Mouse (Mus musculus) myocyte (in vitro differentiated cells): ENCODE results near the gene Impdh1. TPM values are rescaled to one million over a fixed set of nuclear protein-coding genes. Genes with fewer than 3 reads are reported as not detected.
"Not testable (repeated sequence)": the region's sequence is repeated elsewhere in the genome, so short reads cannot be mapped to it uniquely, and the experiment has no call there.

Experiments
- H3K27me3 ChIP-seq: one replicate; pipeline ENCODE4 v1.6.1; 2011; ENCODE audit not compliant: control insufficient read depth, insufficient read depth, insufficient read length
- H3K36me3 ChIP-seq: one replicate; pipeline ENCODE4 v1.6.1; 2011; ENCODE audit not compliant: control insufficient read depth, insufficient read depth
- H3K4me2 ChIP-seq: one replicate; pipeline ENCODE4 v1.6.1; 2011; ENCODE audit warnings: low read depth, control low read depth
- H3K4me3 ChIP-seq: one replicate; pipeline ENCODE4 v1.5.1; 2011; ENCODE audit warnings: mild to moderate bottlenecking, control low read depth, moderate library complexity
- H3K79me2 ChIP-seq: one replicate; pipeline ENCODE4 v1.6.1; 2011; ENCODE audit not compliant: control insufficient read depth, insufficient read depth
- H3ac ChIP-seq: one replicate; pipeline ENCODE4 v1.6.1; 2011; ENCODE audit not compliant: control insufficient read depth, insufficient read length
- CEBPB ChIP-seq: IDR thresholded peaks from 2 replicates; pipeline ENCODE4 v1.6.1; 2011; ENCODE audit warnings: mild to moderate bottlenecking, moderate library complexity; ENCODE audit not compliant: poor library complexity, insufficient read depth, severe bottlenecking
- E2F4 ChIP-seq: IDR thresholded peaks from one replicate; pipeline ENCODE4 v1.6.1; 2011; ENCODE audit warnings: mild to moderate bottlenecking, control low read depth, moderate library complexity; ENCODE audit not compliant: insufficient read depth
- MAX ChIP-seq: IDR thresholded peaks from one replicate; pipeline ENCODE4 v1.6.1; 2011; ENCODE audit warnings: low read depth, mild to moderate bottlenecking, control low read depth
- MYOD1 ChIP-seq, 3 experiments: IDR thresholded peaks; one replicate each; pipeline ENCODE4 v1.6.1; 2011; ENCODE audit warnings: control low read depth in 2 of 3, low read depth in 2 of 3, mild to moderate bottlenecking in 2 of 3, moderate library complexity in 1 of 3; ENCODE audit not compliant: insufficient read length in 2 of 3, control insufficient read depth in 1 of 3
- MYOG ChIP-seq, 3 experiments: IDR thresholded peaks; one replicate each; pipeline ENCODE4 v1.6.1; 2011; ENCODE audit warnings: control low read depth in 2 of 3, low read depth in 2 of 3, mild to moderate bottlenecking in 2 of 3; ENCODE audit not compliant: insufficient read length in 2 of 3, control insufficient read depth in 1 of 3, insufficient read depth in 1 of 3
- POLR2A ChIP-seq: IDR thresholded peaks from one replicate; pipeline ENCODE4 v1.6.1; 2011; ENCODE audit warnings: low read depth, mild to moderate bottlenecking, control low read depth, moderate library complexity; ENCODE audit not compliant: insufficient read length
- POLR2AphosphoS2 ChIP-seq: IDR thresholded peaks from one replicate; pipeline ENCODE4 v1.6.1; 2011; ENCODE audit warnings: low read depth, control low read depth; ENCODE audit not compliant: insufficient read length
- REST ChIP-seq: IDR thresholded peaks from one replicate; pipeline ENCODE4 v1.6.1; 2011; ENCODE audit warnings: mild to moderate bottlenecking, control low read depth, moderate library complexity; ENCODE audit not compliant: insufficient read depth, insufficient read length
- SRF ChIP-seq: IDR thresholded peaks from one replicate; pipeline ENCODE4 v1.6.1; 2011; ENCODE audit warnings: low read depth; ENCODE audit not compliant: control insufficient read depth, insufficient read length
- TCF12 ChIP-seq: IDR thresholded peaks from one replicate; pipeline ENCODE4 v1.6.1; 2011; ENCODE audit warnings: mild to moderate bottlenecking, control low read depth; ENCODE audit not compliant: poor library complexity, insufficient read depth, severe bottlenecking
- TCF3 ChIP-seq: IDR thresholded peaks from one replicate; pipeline ENCODE4 v1.6.1; 2011; ENCODE audit warnings: low read depth, control low read depth; ENCODE audit not compliant: insufficient read length
- USF1 ChIP-seq: IDR thresholded peaks from one replicate; pipeline ENCODE4 v1.6.1; 2011; ENCODE audit warnings: low read depth, mild to moderate bottlenecking, control low read depth, moderate library complexity
- polyA plus RNA-seq: library from polyadenylated mRNA; unstranded; fragments of >200 nt; fragmentation: generic; extraction: Trizol; gene quantifications from one replicate; pipeline ENCODE4 v1.2.1, GENCODE M21; 2012; ENCODE audit warnings: missing spikeins

Gene Impdh1
- polyA plus RNA-seq, 1 experiment = 78.6 TPM

GRCm38 (mm10) chr6:29169675-29170062 is 46.5 kb downstream of the Impdh1 start:
- H3K27me3 ChIP-seq = peaks cover 41% of the 10 kb centered on the region
- no peaks in the 10 kb centered on the region for H3K79me2 ChIP-seq
- no peak for TF ChIP-seq MYOD1 (IDR thresholded peaks at IDR 0.05; ENCODE audit: control insufficient read depth in 1 of 3, insufficient read length in 2 of 3, low read depth in 2 of 3)
- no peak for TF ChIP-seq TCF3
- no peak for TF ChIP-seq TCF12
- no peak for TF ChIP-seq MAX
- no peak for TF ChIP-seq SRF
- TF ChIP-seq REST = no peak
- no peak for TF ChIP-seq MYOG (IDR thresholded peaks at IDR 0.05; ENCODE audit: control insufficient read depth in 1 of 3, insufficient read depth in 1 of 3, insufficient read length in 2 of 3, low read depth in 2 of 3)
- no peak for TF ChIP-seq CEBPB
- TF ChIP-seq POLR2A = no peak
- no peak for TF ChIP-seq POLR2AphosphoS2
- no peak for TF ChIP-seq E2F4
- TF ChIP-seq USF1 = no peak

GRCm38 (mm10) chr6:29168871-29169270 is 47.3 kb downstream of the Impdh1 start:
- Histone ChIP-seq H3K4me2 (no peak overlapping the region), H3K79me2 (peaks cover 5% of the 10 kb centered on the region), H3ac (no peak overlapping the region), H3K36me3 (no peaks in the 10 kb centered on the region), H3K27me3 (peaks cover 35% of the 10 kb centered on the region), H3K4me3 (no peak overlapping the region)
- TF ChIP-seq SRF (no peak), TCF12 (no peak), REST (no peak), USF1 (no peak), POLR2A (no peak)

More at GRCm38 (mm10) chr6:29169675-29170062, 46.5 kb downstream of the Impdh1 start:
- H3K4me2 ChIP-seq = no peak overlapping the region
- no peak overlapping the region for H3K4me3 ChIP-seq
- no peak overlapping the region for H3ac ChIP-seq
- H3K36me3 ChIP-seq = no peaks in the 10 kb centered on the region

GRCm38 (mm10) chr6:29166196-29166595 is 50.0 kb downstream of the Impdh1 start:
- Histone ChIP-seq H3K27me3 (peaks cover 19% of the 10 kb centered on the region), H3K36me3 (no peaks in the 10 kb centered on the region), H3K79me2 (peaks cover 27% of the 10 kb centered on the region), H3ac (no peak overlapping the region), H3K4me3 (no peak overlapping the region), H3K4me2 (no peak overlapping the region)
- TF ChIP-seq TCF12 (no peak), POLR2A (no peak), USF1 (no peak), TCF3 (no peak), POLR2AphosphoS2 (no peak), SRF (no peak), REST (no peak), MYOG (IDR thresholded peaks at IDR 0.05; ENCODE audit: control insufficient read depth in 1 of 3, insufficient read depth in 1 of 3, insufficient read length in 2 of 3, low read depth in 2 of 3) (no peak), MAX (no peak), CEBPB (no peak), MYOD1 (IDR thresholded peaks at IDR 0.05; ENCODE audit: control insufficient read depth in 1 of 3, insufficient read length in 2 of 3, low read depth in 2 of 3) (no peak), E2F4 (no peak)

- Histone ChIP-seq H3K4me3 (peak within 1 kb of the TSS; percentile 88), H3K79me2 (peaks cover 28% of the 10 kb centered on the region), H3ac (peak within 1 kb of the TSS; percentile 90), H3K27me3 (peaks cover 5% of the 10 kb centered on the region), H3K4me2 (peak within 1 kb of the TSS; percentile 93), H3K36me3 (peaks cover 8% of the 10 kb centered on the region)
- TF ChIP-seq TCF3 (no peak), TCF12 (no peak), MAX (peak; percentile 33), SRF (no peak), POLR2AphosphoS2 (peak; percentile 98), USF1 (no peak), POLR2A (peak; percentile 98)
Measured at GRCm38 (mm10) chr6:29164314-29165244, 51.6 kb downstream of the Impdh1 start, which contains the start of gene Rbm28. Gene Rbm28 (minus strand): TSS chr6:29165006.

GRCm38 (mm10) chr6:29161291-29161690 is 54.9 kb downstream of the Impdh1 start:
- H3K27me3 ChIP-seq, H3K4me3 ChIP-seq, H3ac ChIP-seq, H3K4me2 ChIP-seq: not testable (repeated sequence)
- peaks cover 28% of the 10 kb centered on the region for H3K79me2 ChIP-seq
- peaks cover 36% of the 10 kb centered on the region for H3K36me3 ChIP-seq
